In the genomic region with DNA sequence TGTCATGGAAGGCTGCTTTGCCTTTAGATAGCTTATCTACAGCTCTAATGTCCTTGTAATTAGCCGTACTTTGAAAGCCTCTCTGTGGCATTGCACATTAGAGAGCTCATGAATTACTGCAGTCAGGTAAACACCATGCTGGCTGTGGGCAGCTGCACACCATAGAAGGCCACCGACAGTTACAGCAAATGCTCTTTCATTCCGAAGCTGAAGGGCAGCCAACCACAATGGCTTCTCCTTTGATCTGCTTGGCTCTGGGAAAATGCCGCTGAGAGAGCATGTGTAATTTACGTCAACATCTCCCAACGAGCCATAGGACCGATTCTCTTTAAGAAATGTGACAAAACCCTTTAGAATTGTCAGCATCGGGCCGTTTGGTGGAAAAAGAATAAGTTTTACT, we compare ENCODE assay signal across 15 mouse cellular contexts. TPM values are rescaled to one million over a fixed set of nuclear protein-coding genes. Genes with fewer than 3 reads are reported as not detected.
DNase-seq lines count a peak whose midpoint lies in the region; ATAC-seq and TF ChIP-seq lines count a peak whose summit lies in the region.
"Had no signal": no experiment of that assay in that cellular context is flagged by ENCODE, and none has a peak within 500 bp of the region (broad histone marks: within the 10 kb centered on the region; RNA-seq: fewer than 3 reads in every experiment).

No protein-coding gene starts in this region.

- DNase-seq in cerebellum, postnatal 10 days, result peak; percentile 66 to 77
- no peak for DNase-seq in cerebellum, adult 11 months
- DNase-seq in lung, embryonic 14.5 days, result peak; percentile 22
- no peak for DNase-seq in lung, postnatal 0 days (ENCODE audit: low spot score)
- peak; percentile 33 for DNase-seq in retina, embryonic 14.5 days (ENCODE audit: low spot score)
- no peak for DNase-seq in left cerebral cortex, postnatal 14 days (ENCODE audit: low spot score in 2 of 2)
- DNase-seq: layer of hippocampus, postnatal 36 days; liver, postnatal 0 days; right cerebral cortex, postnatal 14 days; thymus, adult 2 months had no signal

- no peak overlapping the region for H3K9ac ChIP-seq in lung, embryonic 14.5 days
- no peak overlapping the region for H3K9ac ChIP-seq in lung, postnatal 0 days (replicated peaks; ENCODE audit: low read depth)
- H3K9ac ChIP-seq: limb, embryonic 13.5 days; liver, postnatal 0 days had no signal

- ATAC-seq in lung, embryonic 14.5 days (ENCODE audit: insufficient read depth), result no peak
- no peak for ATAC-seq in lung, postnatal 0 days
- no peak for ATAC-seq in granulocyte monocyte progenitor cell, adult 5-6 weeks (replicated peaks; ENCODE audit: poor library complexity, severe bottlenecking)
- ATAC-seq: hindbrain, embryonic 16.5 days; liver, postnatal 0 days had no signal

- WGBS in lung, embryonic 14.5 days, result 48% methylated on average over 9 of the region's 9 CpGs
- WGBS in lung, postnatal 0 days, result 49% methylated on average over 9 of the region's 9 CpGs

- intact Hi-C loops in left cerebral cortex, postnatal 14 days (cut with DNase I), result no loop called here

- no peaks in the 10 kb centered on the region for H3K9me3 ChIP-seq in lung, embryonic 14.5 days (ENCODE audit: low read depth, low read length)
- no peaks in the 10 kb centered on the region for H3K9me3 ChIP-seq in lung, postnatal 0 days (ENCODE audit: low read length)
- H3K9me3 ChIP-seq: limb, embryonic 13.5 days had no signal

- 0 out of 2 replicates have a peak, but pooled peaks cover 7% of the 10 kb centered on the region for H3K4me1 ChIP-seq in lung, embryonic 14.5 days (ENCODE audit: insufficient read depth)
- no peaks in the 10 kb centered on the region for H3K4me1 ChIP-seq in lung, postnatal 0 days (ENCODE audit: insufficient read depth, low read depth, low read length)
- H3K4me1 ChIP-seq in embryonic fibroblast, embryonic 13.5 days (ENCODE audit: control insufficient read depth, insufficient read depth, low read length), result peaks cover 11% of the 10 kb centered on the region

- TF ChIP-seq EP300 in lung, postnatal 0 days (IDR thresholded peaks at IDR 0.05), result no peak

- H3K27ac ChIP-seq in lung, embryonic 14.5 days (ENCODE audit: low read depth), result no peak overlapping the region
- H3K27ac ChIP-seq in lung, postnatal 0 days (ENCODE audit: low read length), result no peak overlapping the region
- H3K27ac ChIP-seq in embryonic fibroblast, embryonic 13.5 days (ENCODE audit: insufficient read depth, low read length), result peak overlapping the region; percentile 55
- H3K27ac ChIP-seq: limb, embryonic 13.5 days had no signal

- no peaks in the 10 kb centered on the region for H3K36me3 ChIP-seq in lung, embryonic 14.5 days (ENCODE audit: insufficient read depth)
- H3K36me3 ChIP-seq in lung, postnatal 0 days (ENCODE audit: insufficient read depth, low read length), result no peaks in the 10 kb centered on the region
- H3K36me3 ChIP-seq: limb, embryonic 13.5 days had no signal

- no peak for TF ChIP-seq CTCF in lung, embryonic 14.5 days (IDR thresholded peaks at IDR 0.05; ENCODE audit: low read depth)
- no peak for TF ChIP-seq CTCF in lung, postnatal 0 days (IDR thresholded peaks at IDR 0.05)
- TF ChIP-seq CTCF in embryonic fibroblast, embryonic 13.5 days (IDR thresholded peaks at IDR 0.05; ENCODE audit: borderline replicate concordance, insufficient read depth, low read length), result no peak

- H3K4me2 ChIP-seq in lung, embryonic 14.5 days, result no peak overlapping the region
- H3K4me2 ChIP-seq in lung, postnatal 0 days (replicated peaks; ENCODE audit: low read depth, low read length), result no peak overlapping the region
- H3K4me2 ChIP-seq: limb, embryonic 13.5 days had no signal

- no peaks in the 10 kb centered on the region for H3K27me3 ChIP-seq in lung, embryonic 14.5 days (ENCODE audit: insufficient read depth, low read length)
- H3K27me3 ChIP-seq in lung, postnatal 0 days (replicated peaks; ENCODE audit: insufficient read depth, low read length), result no peaks in the 10 kb centered on the region
- H3K27me3 ChIP-seq: limb, embryonic 13.5 days had no signal

- no peak for TF ChIP-seq POLR2A in embryonic fibroblast, embryonic 13.5 days (IDR thresholded peaks at IDR 0.05; ENCODE audit: low read depth, low read length)

- no peak overlapping the region for H3K4me3 ChIP-seq in lung, embryonic 14.5 days (ENCODE audit: low read depth, low read length)
- no peak overlapping the region for H3K4me3 ChIP-seq in lung, postnatal 0 days (ENCODE audit: low read depth, low read length)
- H3K4me3 ChIP-seq in embryonic fibroblast, embryonic 13.5 days (ENCODE audit: insufficient read depth, low read length), result no peak overlapping the region
- H3K4me3 ChIP-seq: limb, embryonic 13.5 days had no signal

RNA-seq across cellular contexts. Expression of a gene that starts 38.7 kb away (rescaled TPM):
- polyA plus RNA-seq in lung, embryonic 14.5 days (2014; fragmentation: Nextera tagmentation; extraction: Ambion mirVana), result 0.82 and 1.7 TPM in 2 replicates
- 0.31 and 0.39 TPM in 2 replicates for polyA plus RNA-seq in lung, postnatal 0 days (2015; fragmentation: Nextera tagmentation; extraction: Ambion mirVana)
- polyA plus RNA-seq in embryonic fibroblast, embryonic 13.5 days (2011; ENCODE audit: insufficient read length, low read depth, missing spikeins), result 18.1 and 45.3 TPM in 2 replicates
- total RNA-seq in left cerebral cortex, postnatal 14 days (2021), result 10 to 100 TPM in 1 of 2 experiments, 1 to 10 TPM in 1; 7.3 to 11.9 TPM
- not detected in 2 replicates for total RNA-seq in granulocyte monocyte progenitor cell, adult 5-6 weeks (2014; fragmentation: Nextera tagmentation)
- not detected in 2 replicates for total RNA-seq in granulocyte monocyte progenitor cell, adult 5-6 weeks (2017)
- total RNA-seq: megakaryocyte progenitor cell, adult 5-6 weeks had no signal

Comparison
In these comparisons a context has a peak if more than half of its experiments do, and no peak if none do; other contexts are left out.
1. DNase-seq: peak in cerebellum, postnatal 10 days (2 of 2), lung, embryonic 14.5 days (single experiment) and retina, embryonic 14.5 days (single experiment); none in cerebellum, adult 11 months (single experiment), lung, postnatal 0 days (single experiment) and left cerebral cortex, postnatal 14 days (0 of 2).